9 mouse cellular contexts compared by ENCODE assay signal in the genomic region with DNA sequence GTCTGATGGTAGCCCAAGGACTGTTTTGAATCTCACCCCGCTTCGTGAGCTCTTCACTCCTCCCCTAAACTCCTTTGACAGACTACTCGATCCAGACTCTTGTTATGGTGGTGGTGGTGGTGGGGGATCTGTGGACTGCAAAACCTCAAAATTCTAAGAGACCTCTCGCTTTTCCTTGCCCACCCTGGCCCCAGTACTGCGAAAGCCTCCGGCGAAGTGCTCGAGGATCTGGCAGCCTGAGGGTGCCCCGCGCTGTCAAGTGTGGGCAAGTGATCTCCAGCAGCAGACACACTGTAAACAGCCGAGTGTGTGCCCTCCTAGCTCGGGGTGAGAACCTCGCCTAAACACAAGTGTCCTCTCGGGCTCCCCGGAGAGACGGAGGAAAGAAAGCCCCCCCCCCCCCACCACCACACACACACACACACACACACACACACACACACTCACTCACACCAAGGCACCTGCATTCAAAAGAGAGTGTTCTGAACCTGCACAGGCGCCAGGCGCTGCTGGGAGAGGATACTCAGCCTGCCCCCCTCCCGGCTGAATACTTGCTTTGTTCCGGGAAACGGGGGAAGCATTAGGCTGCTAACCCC. TPM values are rescaled to one million over a fixed set of nuclear protein-coding genes. Genes with fewer than 3 reads are reported as not detected.
DNase-seq lines count a peak whose midpoint lies in the region; ATAC-seq and TF ChIP-seq lines count a peak whose summit lies in the region.
"Had no signal": no experiment of that assay in that cellular context is flagged by ENCODE, and none has a peak within 500 bp of the region (broad histone marks: within the 10 kb centered on the region; RNA-seq: fewer than 3 reads in every experiment).

No protein-coding gene starts in this region.

- ATAC-seq in kidney, embryonic 14.5 days (ENCODE audit: low FRiP score, low TSS enrichment), result no peak
- ATAC-seq in embryonic facial prominence, embryonic 12.5 days (ENCODE audit: insufficient number of reproducible peaks, insufficient read depth, low FRiP score, low TSS enrichment), result no peak
- ATAC-seq in intestine, postnatal 0 days, result no peak
- no peak for ATAC-seq in neural tube, embryonic 14.5 days (ENCODE audit: low read depth)
- ATAC-seq: Patski had no signal

- peak overlapping the region; percentile 61 for H3K4me2 ChIP-seq in kidney, embryonic 14.5 days (replicated peaks; ENCODE audit: low read depth, low read length)
- peak overlapping the region; percentile 71 for H3K4me2 ChIP-seq in embryonic facial prominence, embryonic 12.5 days (replicated peaks)
- H3K4me2 ChIP-seq in intestine, postnatal 0 days (replicated peaks; ENCODE audit: low read depth), result peak overlapping the region; percentile 78
- peak overlapping the region; percentile 67 for H3K4me2 ChIP-seq in neural tube, embryonic 14.5 days (ENCODE audit: low read depth, low read length)

- H3K27me3 ChIP-seq in kidney, embryonic 14.5 days (ENCODE audit: control insufficient read depth, insufficient read depth, low read length), result peaks cover 47% of the 10 kb centered on the region
- peaks cover 86% of the 10 kb centered on the region for H3K27me3 ChIP-seq in embryonic facial prominence, embryonic 12.5 days
- H3K27me3 ChIP-seq in intestine, postnatal 0 days (replicated peaks; ENCODE audit: control insufficient read depth, insufficient read depth, low read length), result peaks cover 14% of the 10 kb centered on the region; the same call in 1 of the 2 replicates
- H3K27me3 ChIP-seq in neural tube, embryonic 14.5 days (ENCODE audit: control insufficient read depth, insufficient read depth, low read length), result peaks cover 12% of the 10 kb centered on the region

- WGBS in kidney, embryonic 14.5 days, result 4% methylated on average over 21 of the region's 21 CpGs
- 2% methylated on average over 17 of the region's 21 CpGs for WGBS in embryonic facial prominence, embryonic 12.5 days
- 14% methylated on average over 18 of the region's 21 CpGs for WGBS in intestine, postnatal 0 days
- 5% methylated on average over 19 of the region's 21 CpGs for WGBS in neural tube, embryonic 14.5 days

- no peak; the same call in 1 of the 2 replicates for TF ChIP-seq CTCF in intestine, postnatal 0 days (IDR thresholded peaks at IDR 0.05; ENCODE audit: low read depth)

- H3K36me3 ChIP-seq in kidney, embryonic 14.5 days (ENCODE audit: control insufficient read depth, insufficient read depth, low read length), result no peaks in the 10 kb centered on the region
- H3K36me3 ChIP-seq in embryonic facial prominence, embryonic 12.5 days, result no peaks in the 10 kb centered on the region
- H3K36me3 ChIP-seq in intestine, postnatal 0 days (ENCODE audit: control insufficient read depth, insufficient read depth), result no peaks in the 10 kb centered on the region
- no peaks in the 10 kb centered on the region for H3K36me3 ChIP-seq in neural tube, embryonic 14.5 days (ENCODE audit: control insufficient read depth, insufficient read depth, low read length)

- H3K4me1 ChIP-seq in kidney, embryonic 14.5 days (ENCODE audit: control insufficient read depth, insufficient read depth, low read length), result peaks cover 19% of the 10 kb centered on the region; the same call in 1 of the 2 replicates
- peaks cover 55% of the 10 kb centered on the region for H3K4me1 ChIP-seq in embryonic facial prominence, embryonic 12.5 days
- H3K4me1 ChIP-seq in intestine, postnatal 0 days (replicated peaks; ENCODE audit: control insufficient read depth, insufficient read depth, low read length), result no peaks in the 10 kb centered on the region
- peaks cover 6% of the 10 kb centered on the region; the same call in 1 of the 2 replicates for H3K4me1 ChIP-seq in neural tube, embryonic 14.5 days (ENCODE audit: control insufficient read depth, insufficient read depth, low read length)

- H3K4me3 ChIP-seq in kidney, embryonic 14.5 days (ENCODE audit: low read length), result peak overlapping the region; percentile 21
- H3K4me3 ChIP-seq in embryonic facial prominence, embryonic 12.5 days, result peak overlapping the region; percentile 19
- H3K4me3 ChIP-seq in intestine, postnatal 0 days (ENCODE audit: low read depth, low read length), result peak overlapping the region; percentile 23
- peak overlapping the region; percentile 13; the same call in 1 of the 2 replicates for H3K4me3 ChIP-seq in neural tube, embryonic 14.5 days (ENCODE audit: low read depth, low read length)

- peak overlapping the region; percentile 71; the same call in 1 of the 2 replicates for H3K27ac ChIP-seq in kidney, embryonic 14.5 days (ENCODE audit: low read depth, low read length)
- peak overlapping the region; percentile 90 for H3K27ac ChIP-seq in embryonic facial prominence, embryonic 12.5 days
- no peak overlapping the region for H3K27ac ChIP-seq in intestine, postnatal 0 days (ENCODE audit: low read depth, low read length)
- H3K27ac ChIP-seq in neural tube, embryonic 14.5 days (ENCODE audit: low read depth, low read length), result no peak overlapping the region

- DNase-seq in kidney, postnatal 10 days, result no peak
- no peak for DNase-seq in urinary bladder, postnatal 10 days (ENCODE audit: low spot score)
- no peak for DNase-seq in frontal cortex, adult 2 months (ENCODE audit: extremely low spot score in 1 of 2, low spot score in 1 of 2)
- no peak for DNase-seq in layer of hippocampus, postnatal 14 days (ENCODE audit: low spot score in 2 of 2)

- H3K9me3 ChIP-seq in kidney, embryonic 14.5 days (ENCODE audit: control insufficient read depth, low read length), result no peaks in the 10 kb centered on the region
- no peaks in the 10 kb centered on the region for H3K9me3 ChIP-seq in embryonic facial prominence, embryonic 12.5 days
- no peaks in the 10 kb centered on the region for H3K9me3 ChIP-seq in intestine, postnatal 0 days (ENCODE audit: control insufficient read depth)
- H3K9me3 ChIP-seq in neural tube, embryonic 14.5 days (ENCODE audit: control insufficient read depth, low read length), result no peaks in the 10 kb centered on the region

- H3K9ac ChIP-seq in kidney, embryonic 14.5 days (ENCODE audit: low read depth, low read length), result peak overlapping the region; percentile 12; the same call in 1 of the 2 replicates
- peak overlapping the region; percentile 24; the same call in 1 of the 2 replicates for H3K9ac ChIP-seq in embryonic facial prominence, embryonic 12.5 days
- H3K9ac ChIP-seq in intestine, postnatal 0 days (ENCODE audit: low read depth, low read length), result peak overlapping the region; percentile 26; the same call in 1 of the 2 replicates
- peak overlapping the region; percentile 37; the same call in 1 of the 2 replicates for H3K9ac ChIP-seq in neural tube, embryonic 14.5 days (replicated peaks; ENCODE audit: low read depth, low read length)

RNA-seq across cellular contexts. Expression of gene Bcor, which starts 26.2 kb away (rescaled TPM):
- 16.3 and 24.1 TPM in 2 replicates for polyA plus RNA-seq in kidney, embryonic 14.5 days (2014; fragmentation: Nextera tagmentation; extraction: Ambion mirVana)
- 20.6 TPM in 2 replicates for polyA plus RNA-seq in embryonic facial prominence, embryonic 12.5 days (2016; fragmentation: Nextera tagmentation; extraction: Ambion mirVana)
- polyA plus RNA-seq in intestine, postnatal 0 days (2015; fragmentation: Nextera tagmentation; extraction: Ambion mirVana), result 4.2 and 4.8 TPM in 2 replicates
- polyA plus RNA-seq in neural tube, embryonic 14.5 days (2014; fragmentation: Nextera tagmentation; extraction: Ambion mirVana), result 17.9 and 21.1 TPM in 2 replicates
- polyA plus RNA-seq in frontal cortex, adult 2 months (2012; rRNA removed), result 13.9 and 17.2 TPM in 2 replicates
- total RNA-seq in layer of hippocampus, postnatal 14 days (2021), result 10 to 100 TPM; 18.6 to 19.1 TPM

Comparison
In these comparisons a context has a peak if more than half of its experiments do, and no peak if none do; other contexts are left out.
1. H3K27ac ChIP-seq: peak in kidney, embryonic 14.5 days (single experiment) and embryonic facial prominence, embryonic 12.5 days (single experiment); none in intestine, postnatal 0 days (single experiment) and neural tube, embryonic 14.5 days (single experiment).
2. Peak in every context shown above with its lines, with median percentiles within 50 percentile points of each other: H3K4me2 ChIP-seq, H3K4me3 ChIP-seq and H3K9ac ChIP-seq.